Mouse (Mus musculus): ENCODE data around the gene Zdhhc11. TPM values are rescaled to one million over a fixed set of nuclear protein-coding genes. Genes with fewer than 3 reads are reported as not detected.

Zdhhc11 gene
- polyA plus RNA-seq, 1 experiment from 2014 or later, result not detected

DNA sequence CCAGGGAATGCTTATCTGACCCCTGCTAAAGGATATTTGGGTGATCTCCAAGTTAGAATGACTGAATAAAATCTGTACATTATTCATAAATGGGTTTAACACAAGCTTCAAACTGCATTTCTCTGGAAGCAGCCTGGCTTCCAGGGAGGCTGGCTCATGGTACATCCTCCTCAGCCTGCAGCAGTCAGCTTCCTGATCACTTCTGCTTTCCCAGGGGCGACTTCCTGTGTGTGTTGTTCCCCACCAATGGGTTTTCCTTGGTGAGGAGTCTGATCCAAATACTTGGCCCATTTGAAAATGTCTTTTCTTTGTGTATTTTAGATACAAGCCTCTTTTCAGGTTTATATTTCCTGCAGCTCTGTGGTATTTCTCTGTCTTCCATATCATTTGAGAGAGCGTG is 65.4 kb downstream of the Zdhhc11 start:
- Histone ChIP-seq H3K27me3 (replicated peaks; ENCODE audit: control insufficient read depth, insufficient read depth, low read length) (no peaks in the 10 kb centered on the region), H3K4me1 (replicated peaks; ENCODE audit: control insufficient read depth, insufficient read depth, low read length) (no peaks in the 10 kb centered on the region), H3K9ac (ENCODE audit: low read depth, low read length) (no peak overlapping the region), H3K4me2 (no peak overlapping the region), H3K27ac (ENCODE audit: low read depth, low read length) (no peak overlapping the region), H3K4me3 (ENCODE audit: low read depth, low read length) (no peak overlapping the region), H3K9me3 (ENCODE audit: control insufficient read depth, low read length) (no peaks in the 10 kb centered on the region), H3K36me3 (ENCODE audit: control insufficient read depth, insufficient read depth, low read length) (no peaks in the 10 kb centered on the region)
- 52% methylated on average over 2 of the region's 2 CpGs for WGBS
- ATAC-seq (replicated peaks; ENCODE audit: low FRiP score) (no peak), DNase-seq (ENCODE audit: low spot score) (no peak)

DNA sequence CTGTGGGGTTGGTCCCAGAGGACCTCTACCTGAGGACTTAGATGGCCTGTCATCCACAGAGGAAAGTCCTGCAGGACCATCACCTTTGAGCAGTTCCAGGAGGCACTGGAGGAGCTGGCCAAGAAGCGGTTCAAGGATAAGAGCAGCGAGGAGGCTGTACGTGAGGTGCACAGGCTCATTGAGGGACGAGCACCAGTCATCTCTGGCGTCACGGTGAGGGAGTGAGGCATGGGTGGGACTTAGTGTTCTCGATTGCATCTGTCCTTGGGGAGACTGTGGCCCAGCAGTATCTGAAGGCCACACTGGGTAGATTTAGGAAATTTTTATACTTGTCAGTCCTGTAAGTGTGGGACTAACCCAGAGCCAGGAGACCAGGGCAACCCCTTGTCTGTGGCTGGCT is 67.0 kb downstream of the Zdhhc11 start:
- Histone ChIP-seq H3K4me3 (ENCODE audit: low read depth, low read length) (no peak overlapping the region), H3K9me3 (ENCODE audit: control insufficient read depth, low read length) (no peaks in the 10 kb centered on the region), H3K27me3 (replicated peaks; ENCODE audit: control insufficient read depth, insufficient read depth, low read length) (no peaks in the 10 kb centered on the region), H3K27ac (ENCODE audit: low read depth, low read length) (no peak overlapping the region), H3K4me2 (no peak overlapping the region), H3K4me1 (replicated peaks; ENCODE audit: control insufficient read depth, insufficient read depth, low read length) (no peaks in the 10 kb centered on the region), H3K36me3 (ENCODE audit: control insufficient read depth, insufficient read depth, low read length) (no peaks in the 10 kb centered on the region), H3K9ac (ENCODE audit: low read depth, low read length) (no peak overlapping the region)
- DNase-seq (ENCODE audit: low spot score) (no peak), ATAC-seq (replicated peaks; ENCODE audit: low FRiP score) (no peak)
- whole genome bisulfite sequencing, result 87% methylated on average over 7 of the region's 7 CpGs

DNA sequence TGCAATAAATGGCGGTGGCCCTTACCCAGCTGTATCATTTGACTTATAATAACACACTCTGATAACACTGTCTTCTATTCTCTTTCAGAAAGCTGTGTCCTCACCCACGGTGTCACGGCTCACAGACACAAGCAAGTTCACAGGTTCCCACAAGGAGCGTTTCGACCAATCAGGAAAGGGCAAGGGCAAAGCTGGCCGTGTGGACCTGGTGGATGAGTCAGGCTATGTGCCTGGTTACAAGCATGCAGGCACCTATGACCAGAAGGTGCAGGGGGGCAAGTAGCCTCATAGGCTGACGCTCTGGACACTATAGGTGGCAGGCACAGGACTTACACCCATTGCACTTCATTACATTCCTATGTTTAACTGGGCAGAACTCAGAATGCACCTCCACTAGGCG is 67.5 kb downstream of the Zdhhc11 start:
- no peak overlapping the region for H3K27ac ChIP-seq (ENCODE audit: low read depth, low read length)
- no peaks in the 10 kb centered on the region for H3K36me3 ChIP-seq (ENCODE audit: control insufficient read depth, insufficient read depth, low read length)
- H3K9me3 ChIP-seq (ENCODE audit: control insufficient read depth, low read length), result no peaks in the 10 kb centered on the region
- H3K4me3 ChIP-seq (ENCODE audit: low read depth, low read length), result no peak overlapping the region
- WGBS, result 80% methylated on average over 8 of the region's 8 CpGs
- DNase-seq (ENCODE audit: low spot score) (no peak), ATAC-seq (replicated peaks; ENCODE audit: low FRiP score) (no peak)
- H3K4me2 ChIP-seq, result no peak overlapping the region
- H3K27me3 ChIP-seq (replicated peaks; ENCODE audit: control insufficient read depth, insufficient read depth, low read length), result no peaks in the 10 kb centered on the region
- H3K9ac ChIP-seq (ENCODE audit: low read depth, low read length), result no peak overlapping the region
- H3K4me1 ChIP-seq (replicated peaks; ENCODE audit: control insufficient read depth, insufficient read depth, low read length), result no peaks in the 10 kb centered on the region

DNA sequence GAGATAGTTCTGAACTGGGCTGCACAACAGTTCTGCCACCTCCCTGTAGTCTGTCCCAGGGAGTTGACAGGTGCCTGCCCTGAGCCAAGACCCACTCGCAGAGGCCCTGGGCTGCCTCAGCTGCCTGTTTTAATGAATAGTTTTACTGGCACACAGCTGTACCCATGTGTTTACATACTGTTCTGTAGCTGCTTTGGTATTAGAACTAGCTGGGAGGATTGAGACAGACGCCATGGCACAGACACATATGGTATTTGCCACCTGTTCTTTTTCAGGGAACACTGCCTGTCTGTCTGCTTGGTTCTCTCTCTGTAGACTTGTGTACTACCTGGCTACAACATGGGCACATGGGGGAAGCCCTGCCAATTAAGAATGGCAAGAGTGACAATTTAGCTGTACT is 71.1 kb downstream of the Zdhhc11 start:
- ATAC-seq (replicated peaks; ENCODE audit: low FRiP score), result no peak
- 83% methylated on average over 2 of the region's 2 CpGs for WGBS
- H3K4me2 ChIP-seq, result no peak overlapping the region

DNA sequence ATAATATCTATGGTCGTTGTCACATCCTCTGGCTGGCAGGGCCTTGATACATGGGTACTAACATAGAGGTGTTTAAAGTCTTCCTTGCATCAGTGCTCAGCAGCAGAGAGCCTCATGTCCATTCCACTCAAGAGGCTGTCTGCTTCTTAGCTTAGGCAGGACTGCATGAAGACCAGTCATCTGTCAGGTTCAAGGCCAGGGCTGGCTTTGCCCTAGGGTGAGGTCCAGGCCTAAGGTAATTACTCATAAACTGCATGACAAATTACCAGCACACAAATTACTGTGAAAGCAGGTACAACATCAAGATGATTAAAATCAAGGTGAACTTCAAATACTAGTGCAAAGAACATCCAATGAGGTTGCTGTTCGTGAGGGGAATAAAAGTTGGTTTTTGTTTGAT is 72.1 kb downstream of the Zdhhc11 start:
- no peak overlapping the region for H3K4me2 ChIP-seq
- no peak for ATAC-seq (replicated peaks; ENCODE audit: low FRiP score)

More for the DNA sequence above, 71.1 kb downstream of the Zdhhc11 start:
- Histone ChIP-seq H3K9me3 (ENCODE audit: control insufficient read depth, low read length) (no peaks in the 10 kb centered on the region), H3K9ac (ENCODE audit: low read depth, low read length) (no peak overlapping the region), H3K4me3 (ENCODE audit: low read depth, low read length) (no peak overlapping the region), H3K27ac (ENCODE audit: low read depth, low read length) (no peak overlapping the region), H3K4me1 (replicated peaks; ENCODE audit: control insufficient read depth, insufficient read depth, low read length) (no peaks in the 10 kb centered on the region), H3K36me3 (ENCODE audit: control insufficient read depth, insufficient read depth, low read length) (0 out of 2 replicates have a peak, but pooled peaks cover 2% of the 10 kb centered on the region), H3K27me3 (replicated peaks; ENCODE audit: control insufficient read depth, insufficient read depth, low read length) (no peaks in the 10 kb centered on the region)
- DNase-seq (ENCODE audit: low spot score), result no peak

DNA sequence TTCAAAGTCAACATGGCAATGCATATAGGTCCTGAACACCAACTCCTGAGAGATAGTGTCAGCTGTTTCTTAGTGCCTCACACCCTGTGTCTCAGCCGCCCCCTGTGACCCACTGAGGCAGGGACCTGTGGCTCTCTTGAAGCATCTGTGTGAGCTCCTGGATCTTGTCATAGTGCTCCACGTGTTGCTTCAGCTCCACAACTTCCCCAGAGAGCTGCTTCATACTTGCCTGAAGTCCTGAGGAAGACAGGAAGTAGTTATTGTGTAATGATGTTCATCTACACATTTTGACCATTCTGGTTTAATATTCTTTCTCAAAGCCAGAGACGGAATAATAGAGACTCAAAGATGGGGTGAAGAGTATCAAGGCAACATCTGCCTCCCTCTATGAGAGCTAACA is 76.3 kb downstream of the Zdhhc11 start:
- ATAC-seq (replicated peaks; ENCODE audit: low FRiP score) (no peak), DNase-seq (ENCODE audit: low spot score) (no peak)
- Histone ChIP-seq H3K36me3 (ENCODE audit: control insufficient read depth, insufficient read depth, low read length) (peaks cover 6% of the 10 kb centered on the region; the same call in 1 of the 2 replicates), H3K4me2 (no peak overlapping the region), H3K4me3 (ENCODE audit: low read depth, low read length) (no peak overlapping the region), H3K9me3 (ENCODE audit: control insufficient read depth, low read length) (no peaks in the 10 kb centered on the region), H3K27me3 (replicated peaks; ENCODE audit: control insufficient read depth, insufficient read depth, low read length) (no peaks in the 10 kb centered on the region), H3K27ac (ENCODE audit: low read depth, low read length) (no peak overlapping the region), H3K9ac (ENCODE audit: low read depth, low read length) (no peak overlapping the region), H3K4me1 (replicated peaks; ENCODE audit: control insufficient read depth, insufficient read depth, low read length) (no peaks in the 10 kb centered on the region)
- 73% methylated on average over 3 of the region's 3 CpGs for WGBS

More for the DNA sequence above, 72.1 kb downstream of the Zdhhc11 start:
- Histone ChIP-seq H3K27ac (ENCODE audit: low read depth, low read length) (no peak overlapping the region), H3K9ac (ENCODE audit: low read depth, low read length) (no peak overlapping the region), H3K36me3 (ENCODE audit: control insufficient read depth, insufficient read depth, low read length) (0 out of 2 replicates have a peak, but pooled peaks cover 3% of the 10 kb centered on the region), H3K4me1 (replicated peaks; ENCODE audit: control insufficient read depth, insufficient read depth, low read length) (no peaks in the 10 kb centered on the region), H3K27me3 (replicated peaks; ENCODE audit: control insufficient read depth, insufficient read depth, low read length) (no peaks in the 10 kb centered on the region), H3K9me3 (ENCODE audit: control insufficient read depth, low read length) (no peaks in the 10 kb centered on the region), H3K4me3 (ENCODE audit: low read depth, low read length) (no peak overlapping the region)
- no peak for DNase-seq (ENCODE audit: low spot score)
- WGBS, result 93% methylated on average over 2 of the region's 2 CpGs

Small RNA genes within 50 kb of the gene (microRNA-seq; reads per million reads assigned to microRNA genes)
- not detected for gene Gm25197 (ENCODE audit: borderline number of aligned reads)

Other genes with a start within 250 kb of the Zdhhc11 start
- 20.4 and 21.0 TPM in 2 replicates for gene Slc12a7, start 230.8 kb upstream of the Zdhhc11 start, polyA plus RNA-seq (2014; fragmentation: Nextera tagmentation; extraction: Ambion mirVana)
- 0.81 and 1.4 TPM in 2 replicates for gene Nkd2, start 116.2 kb upstream of the Zdhhc11 start, polyA plus RNA-seq (2014; fragmentation: Nextera tagmentation; extraction: Ambion mirVana)
- 60.4 and 61.5 TPM in 2 replicates for gene Trip13, start 26.1 kb upstream of the Zdhhc11 start, polyA plus RNA-seq (2014; fragmentation: Nextera tagmentation; extraction: Ambion mirVana)
- 32.4 and 33.5 TPM in 2 replicates for gene Brd9, start 26.0 kb upstream of the Zdhhc11 start, polyA plus RNA-seq (2014; fragmentation: Nextera tagmentation; extraction: Ambion mirVana)
- 0.14 and 0.32 TPM in 2 replicates for gene Tppp, start 45.6 kb downstream of the Zdhhc11 start, polyA plus RNA-seq (2014; fragmentation: Nextera tagmentation; extraction: Ambion mirVana)
- 17.1 and 17.6 TPM in 2 replicates for gene Cep72, start 98.4 kb downstream of the Zdhhc11 start, polyA plus RNA-seq (2014; fragmentation: Nextera tagmentation; extraction: Ambion mirVana)
- not detected in 2 replicates for gene Slc9a3, start 157.6 kb downstream of the Zdhhc11 start, polyA plus RNA-seq (2014; fragmentation: Nextera tagmentation; extraction: Ambion mirVana)
- gene Exoc3, start 244.9 kb downstream of the Zdhhc11 start, polyA plus RNA-seq (2014; fragmentation: Nextera tagmentation; extraction: Ambion mirVana), result 50.2 and 55.9 TPM in 2 replicates